Mouse (Mus musculus) T-helper 2 cell (primary cell): Measurements from ENCODE around the gene Olfml2b.

Experiments used
- in situ Hi-C: fragments of 300-600 bp; cut with MboI, MseI; formaldehyde crosslinking; loops from one replicate; pipeline ENCODE4 v1.15.1; 2025; ENCODE audit warnings: high pct_unique_total_duplicates

Olfml2b gene

DNA sequence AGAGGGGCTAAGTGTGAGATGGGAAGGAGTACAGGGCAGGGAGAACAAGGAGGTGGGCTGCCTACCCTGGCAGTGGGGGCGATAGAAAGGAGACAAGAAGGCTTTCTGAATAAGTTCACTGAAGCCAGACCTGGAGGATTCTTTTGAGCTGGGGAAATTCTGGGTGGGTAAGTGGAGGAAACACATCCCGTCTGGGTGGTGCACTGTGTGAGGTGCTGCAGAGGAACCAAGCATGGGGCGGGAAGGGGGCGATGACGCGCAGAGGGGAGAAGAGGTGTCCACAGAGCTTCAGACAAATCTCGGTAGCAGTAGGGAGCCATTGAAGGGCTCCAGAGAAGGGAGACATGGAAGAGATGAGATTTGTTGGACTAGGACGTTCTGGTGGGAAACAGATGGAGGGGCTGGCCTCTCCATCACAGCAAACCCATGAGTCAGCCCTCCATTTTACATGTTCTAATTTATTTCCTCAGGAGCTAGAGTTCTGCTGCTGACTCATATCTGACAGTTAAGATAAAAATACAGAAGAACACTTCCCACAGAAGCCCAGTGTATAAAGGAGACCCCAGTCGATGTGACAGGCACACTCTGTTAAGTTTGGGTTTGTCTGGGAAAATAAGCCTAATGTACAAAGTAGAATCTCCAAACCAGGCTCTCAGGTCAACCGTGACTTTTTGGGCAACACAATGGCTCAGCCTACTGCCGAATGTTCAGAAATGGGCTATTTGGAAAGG lies 87.7 kb downstream of the Olfml2b start:
- in situ Hi-C loops, result no loop called here
